8 mouse cellular contexts compared by ENCODE assay signal in genomic region chr9:120496691-120497090, GRCm38 (mm10). TPM values are rescaled to one million over a fixed set of nuclear protein-coding genes. Genes with fewer than 3 reads are reported as not detected.
DNase-seq lines count a peak whose midpoint lies in the region; ATAC-seq and TF ChIP-seq lines count a peak whose summit lies in the region.

No protein-coding gene starts in this region.

- no peak overlapping the region for H3K9ac ChIP-seq in ES-E14 (ENCODE audit: insufficient read depth, low read depth, low read length, poor library complexity, severe bottlenecking)
- H3K9ac ChIP-seq in forebrain, postnatal 0 days = 0 out of 2 replicates have a peak overlapping the region, but pooled peaks have one; percentile 6
- no peak overlapping the region for H3K9ac ChIP-seq in intestine, embryonic 16.5 days (ENCODE audit: low read depth, low read length)
- H3K9ac ChIP-seq in liver, adult 2 months (ENCODE audit: low read depth, low read length) = no peak overlapping the region

- peak; percentile 70 to 72 for DNase-seq in B cell, adult 2 months
- peak; percentile 46 for DNase-seq in ES-E14 (ENCODE audit: low read depth, low spot score)
- peak; percentile 75 to 80 for DNase-seq in cerebellum, adult 2 months
- DNase-seq in forebrain, postnatal 0 days = peak; percentile 92
- DNase-seq in liver, adult 2 months (ENCODE audit: extremely low read depth, low read depth, low spot score) = peak; percentile 64
- DNase-seq in retina, postnatal 1 day = peak; percentile 87
- peak; percentile 35 to 68 for DNase-seq in urinary bladder, postnatal 4 days (ENCODE audit: low spot score in 2 of 2)

- H3K4me3 ChIP-seq in ES-E14 (ENCODE audit: insufficient read depth in 1 of 2, low read depth in 1 of 2, low read length in 2 of 2, poor library complexity in 1 of 2, severe bottlenecking in 1 of 2) = no peak overlapping the region
- no peak overlapping the region for H3K4me3 ChIP-seq in cerebellum, adult 2 months (replicated peaks; ENCODE audit: insufficient read depth, low read depth, low read length)
- no peak overlapping the region for H3K4me3 ChIP-seq in forebrain, postnatal 0 days (ENCODE audit: low read depth, low read length)
- H3K4me3 ChIP-seq in intestine, embryonic 16.5 days (ENCODE audit: low read length) = no peak overlapping the region
- H3K4me3 ChIP-seq in liver, adult 2 months (ENCODE audit: insufficient read depth, low read depth, low read length) = no peak overlapping the region

- H3K27me3 ChIP-seq in cerebellum, adult 2 months (ENCODE audit: control insufficient read depth, insufficient read depth, low read length) = no peaks in the 10 kb centered on the region
- H3K27me3 ChIP-seq in forebrain, postnatal 0 days (ENCODE audit: insufficient read depth, low read length) = no peaks in the 10 kb centered on the region
- no peaks in the 10 kb centered on the region for H3K27me3 ChIP-seq in intestine, embryonic 16.5 days (replicated peaks; ENCODE audit: control insufficient read depth, insufficient read depth, low read length)
- H3K27me3 ChIP-seq in liver, adult 2 months (ENCODE audit: control insufficient read depth, insufficient read depth, low read length) = no peaks in the 10 kb centered on the region

- in situ Hi-C loops in ES-E14 (cut with MboI; ENCODE audit: low sequenced_read_pairs in 2 of 2, unreplicated experiment in 2 of 2) = no loop called here

- no peaks in the 10 kb centered on the region for H3K79me2 ChIP-seq in liver, adult 2 months (ENCODE audit: control insufficient read depth, insufficient read depth, low read length)

- H3K9me3 ChIP-seq in ES-E14 (ENCODE audit: control insufficient read depth, insufficient read depth, low read depth, low read length) = no peaks in the 10 kb centered on the region
- H3K9me3 ChIP-seq in forebrain, postnatal 0 days (ENCODE audit: low read length) = no peaks in the 10 kb centered on the region
- no peaks in the 10 kb centered on the region for H3K9me3 ChIP-seq in intestine, embryonic 16.5 days (ENCODE audit: control insufficient read depth, low read length)

- peak; percentile 12; the same call in 1 of the 2 replicates for ATAC-seq in forebrain, postnatal 0 days
- peak; percentile 28; the same call in 1 of the 2 replicates for ATAC-seq in intestine, embryonic 16.5 days

- H3K27ac ChIP-seq in ES-E14 (ENCODE audit: insufficient read depth, low read depth, low read length, poor library complexity, severe bottlenecking) = no peak overlapping the region
- no peak overlapping the region for H3K27ac ChIP-seq in cerebellum, adult 2 months (ENCODE audit: insufficient read depth, low read length)
- no peak overlapping the region for H3K27ac ChIP-seq in forebrain, postnatal 0 days (ENCODE audit: low read depth, low read length)
- H3K27ac ChIP-seq in intestine, embryonic 16.5 days (ENCODE audit: low read length) = no peak overlapping the region
- no peak overlapping the region for H3K27ac ChIP-seq in liver, adult 2 months (replicated peaks; ENCODE audit: insufficient read depth, low read depth, low read length)

- WGBS in cerebellum, adult 2 months = 4% methylated on average over 3 of the region's 3 CpGs
- 4% methylated on average over 3 of the region's 3 CpGs for WGBS in forebrain, postnatal 0 days
- WGBS in intestine, embryonic 16.5 days = 5% methylated on average over 3 of the region's 3 CpGs
- WGBS in liver, adult 2 months = 0% methylated on average over 3 of the region's 3 CpGs

- TF ChIP-seq POLR2A in cerebellum, adult 2 months (IDR thresholded peaks at IDR 0.05; ENCODE audit: borderline replicate concordance, insufficient read depth, low read length) = no peak
- no peak for TF ChIP-seq POLR2A in liver, adult 2 months (IDR thresholded peaks at IDR 0.05; ENCODE audit: extremely low read depth, insufficient read depth, low read length)

- no peaks in the 10 kb centered on the region; a peak in 1 of 4 replicates for H3K4me1 ChIP-seq in ES-E14 (ENCODE audit: control insufficient read depth in 2 of 2, insufficient read depth in 2 of 2, low read length in 2 of 2, poor library complexity in 1 of 2)
- H3K4me1 ChIP-seq in cerebellum, adult 2 months (ENCODE audit: control insufficient read depth, insufficient read depth, low read length) = 0 out of 2 replicates have a peak, but pooled peaks cover 4% of the 10 kb centered on the region
- H3K4me1 ChIP-seq in forebrain, postnatal 0 days (ENCODE audit: insufficient read depth) = peaks cover 6% of the 10 kb centered on the region; the same call in 1 of the 2 replicates
- H3K4me1 ChIP-seq in intestine, embryonic 16.5 days (ENCODE audit: control insufficient read depth, insufficient read depth, low read length) = peaks cover 9% of the 10 kb centered on the region
- peaks cover 4% of the 10 kb centered on the region; the same call in 1 of the 2 replicates for H3K4me1 ChIP-seq in liver, adult 2 months (ENCODE audit: control insufficient read depth, insufficient read depth, low read length)

- no peak overlapping the region for H3K4me2 ChIP-seq in forebrain, postnatal 0 days (ENCODE audit: low read depth)
- no peak overlapping the region for H3K4me2 ChIP-seq in intestine, embryonic 16.5 days (ENCODE audit: low read depth, low read length)

- peaks cover 14% of the 10 kb centered on the region; the same call in 1 of the 2 replicates for H3K36me3 ChIP-seq in ES-E14 (ENCODE audit: control insufficient read depth, insufficient read depth, low read length, poor library complexity, severe bottlenecking)
- peaks cover 31% of the 10 kb centered on the region for H3K36me3 ChIP-seq in forebrain, postnatal 0 days (ENCODE audit: insufficient read depth)
- peaks cover 13% of the 10 kb centered on the region for H3K36me3 ChIP-seq in intestine, embryonic 16.5 days (ENCODE audit: control insufficient read depth, insufficient read depth, low read length)
- peaks cover 5% of the 10 kb centered on the region for H3K36me3 ChIP-seq in liver, adult 2 months (ENCODE audit: control insufficient read depth, insufficient read depth, low read length)

- peak; percentile 84 for TF ChIP-seq CTCF in cerebellum, adult 2 months (IDR thresholded peaks at IDR 0.05; ENCODE audit: borderline replicate concordance, insufficient read depth, low read depth, low read length)
- peak; percentile 97 for TF ChIP-seq CTCF in forebrain, postnatal 0 days (IDR thresholded peaks at IDR 0.05; ENCODE audit: low read depth)
- peak; percentile 75 for TF ChIP-seq CTCF in liver, adult 2 months (IDR thresholded peaks at IDR 0.05; ENCODE audit: low read depth, low read length)

TF ChIP-seq in ES-E14, 5 proteins besides CTCF, POLR2A, EP300 and RAD21:
- peak; percentile 93 for TF ChIP-seq ZC3H11A (IDR thresholded peaks at IDR 0.05; ENCODE audit: borderline replicate concordance, low read depth, low read length)
- TF ChIP-seq HCFC1 (IDR thresholded peaks at IDR 0.05; ENCODE audit: borderline replicate concordance, insufficient read depth, low read length) = no peak
TF ChIP-seq in ES-E14: peak in this region for 1.

RNA-seq across cellular contexts. Expression of gene Eif1b, which starts 4.7 kb away (rescaled TPM):
- total RNA-seq in ES-E14 (2012; rRNA removed) = 16.6 and 24.3 TPM in 2 replicates
- polyA plus RNA-seq in cerebellum, adult 2 months (2012; rRNA removed) = 156 and 167 TPM in 2 replicates
- 128 and 168 TPM in 2 replicates for total RNA-seq in forebrain, postnatal 0 days (2014; rRNA removed)
- polyA plus RNA-seq in forebrain, postnatal 0 days (2015; fragmentation: Nextera tagmentation; extraction: Ambion mirVana) = 507 and 639 TPM in 2 replicates
- 129 and 141 TPM in 2 replicates for polyA plus RNA-seq in intestine, embryonic 16.5 days (2015; fragmentation: Nextera tagmentation; extraction: Ambion mirVana)
- total RNA-seq in liver, adult 2 months (2014; rRNA removed) = 14.7 and 18.8 TPM in 2 replicates
- polyA plus RNA-seq in liver, adult 2 months (2012; rRNA removed) = 19.9 and 22.3 TPM in 2 replicates

RNA-seq across cellular contexts. Expression of gene Entpd3, which starts 42.9 kb away (rescaled TPM):
- 0.45 and 0.53 TPM in 2 replicates for total RNA-seq in ES-E14 (2012; rRNA removed)
- 10.9 and 13.9 TPM in 2 replicates for polyA plus RNA-seq in cerebellum, adult 2 months (2012; rRNA removed)
- 3.6 and 5.5 TPM in 2 replicates for total RNA-seq in forebrain, postnatal 0 days (2014; rRNA removed)
- polyA plus RNA-seq in forebrain, postnatal 0 days (2015; fragmentation: Nextera tagmentation; extraction: Ambion mirVana) = 3.6 and 3.7 TPM in 2 replicates
- polyA plus RNA-seq in intestine, embryonic 16.5 days (2015; fragmentation: Nextera tagmentation; extraction: Ambion mirVana) = 1.7 and 1.9 TPM in 2 replicates
- 0.07 TPM in 1 of 2 replicates, not detected in the other for total RNA-seq in liver, adult 2 months (2014; rRNA removed)
- polyA plus RNA-seq in liver, adult 2 months (2012; rRNA removed) = not detected in 2 replicates
